Mouse (Mus musculus): ENCODE results near the gene Dennd2a. TPM values are rescaled to one million over a fixed set of nuclear protein-coding genes. Genes with fewer than 3 reads are reported as not detected.
A peak's percentile ranks its signal among the peaks of the same experiment; 100 is the strongest.

Gene Dennd2a
- total RNA-seq, 1 experiment, result 22.1 TPM

DNA sequence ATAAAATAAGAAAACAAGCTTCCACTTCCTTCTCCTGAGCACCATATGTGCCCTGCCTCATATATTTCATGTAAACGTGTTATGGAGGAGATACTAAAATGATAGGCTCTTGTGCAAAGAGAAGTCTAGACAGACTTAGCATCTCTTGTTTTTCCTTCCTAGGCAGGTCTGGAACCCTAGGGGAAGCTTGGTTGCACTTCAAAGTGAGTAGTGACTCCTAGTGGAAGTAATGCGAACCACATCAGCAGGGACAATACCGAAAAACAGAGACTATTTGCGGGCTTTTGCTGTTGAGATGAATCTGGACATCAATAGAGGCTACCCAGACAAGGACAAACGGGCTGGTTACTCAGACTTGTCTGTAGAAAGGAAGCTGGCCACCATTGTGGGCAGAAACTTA, 9.9 kb upstream of the Dennd2a start:
- Histone ChIP-seq H3K9ac (ENCODE audit: insufficient read depth, low read depth, low read length, poor library complexity, severe bottlenecking) (no peak overlapping the region), H3K36me3 (ENCODE audit: control insufficient read depth, insufficient read depth, low read length, poor library complexity, severe bottlenecking) (no peaks in the 10 kb centered on the region), H3K4me1 (ENCODE audit: control insufficient read depth in 2 of 2, insufficient read depth in 2 of 2, low read length in 2 of 2, poor library complexity in 1 of 2) (no peaks in the 10 kb centered on the region), H3K9me3 (ENCODE audit: control insufficient read depth, insufficient read depth, low read depth, low read length) (no peaks in the 10 kb centered on the region), H3K27ac (ENCODE audit: insufficient read depth, low read depth, low read length, poor library complexity, severe bottlenecking) (no peak overlapping the region), H3K4me3 (ENCODE audit: insufficient read depth in 1 of 2, low read depth in 1 of 2, low read length in 2 of 2, poor library complexity in 1 of 2, severe bottlenecking in 1 of 2) (no peak overlapping the region)
- peak; percentile 51 for DNase-seq (ENCODE audit: low read depth, low spot score)
- TF ChIP-seq CHD2 (IDR thresholded peaks at IDR 0.05; ENCODE audit: low read depth, low read length) (no peak), ZNF384 (IDR thresholded peaks at IDR 0.05; ENCODE audit: low read depth, low read length) (no peak), ZC3H11A (IDR thresholded peaks at IDR 0.05; ENCODE audit: borderline replicate concordance, low read depth, low read length) (peak; percentile 66; the same call in 1 of the 2 replicates), MAFK (IDR thresholded peaks at IDR 0.05; ENCODE audit: insufficient read depth, low read depth, low read length) (no peak)
- in situ Hi-C loops (cut with MboI; ENCODE audit: low sequenced_read_pairs in 2 of 2, unreplicated experiment in 2 of 2), result loop anchor here in 1 of 2 experiments (10.0 kb wide), 1 partner anchor 103 kb away; no protein-coding TSS in a partner anchor

DNA sequence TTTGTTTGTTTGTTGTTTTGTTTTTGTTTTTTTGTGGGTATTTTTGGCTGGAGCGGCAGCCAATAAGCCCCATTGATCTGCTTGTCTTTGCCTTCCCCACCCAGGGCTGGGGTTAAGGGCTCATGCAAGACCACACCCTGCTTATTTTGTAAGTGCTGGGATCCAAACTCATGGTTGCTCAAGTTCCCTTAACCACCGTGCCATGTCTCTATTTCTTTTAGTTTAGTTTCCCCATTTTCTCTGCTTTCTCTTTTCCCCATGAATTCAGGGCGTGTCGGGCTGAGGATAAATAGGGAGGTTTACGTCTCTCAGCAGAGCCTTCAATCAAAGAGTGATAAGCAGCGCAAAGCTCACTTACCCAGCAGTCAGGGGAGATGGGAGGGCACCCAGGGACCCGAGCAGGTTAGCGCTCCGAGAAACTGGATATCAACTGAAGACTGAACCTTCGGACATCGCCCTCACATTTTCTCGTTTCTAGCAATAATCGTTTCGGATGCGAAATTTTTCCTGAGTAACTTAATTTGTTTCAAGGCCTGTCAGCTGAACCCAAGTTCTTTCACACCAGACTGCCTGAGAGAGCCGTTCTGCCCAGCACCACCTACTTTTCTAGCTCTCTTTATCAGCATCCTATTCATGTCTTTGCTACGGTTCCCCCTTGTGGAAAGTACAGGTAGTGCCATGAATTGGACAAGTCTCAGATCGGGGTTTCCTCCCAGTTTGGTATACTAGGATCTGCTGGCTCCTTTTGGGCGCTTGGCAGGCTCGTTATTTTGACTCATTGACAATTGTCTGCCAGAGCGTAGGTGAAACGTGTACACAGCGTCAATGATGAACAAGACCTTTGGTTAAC, 4.7 kb upstream of the Dennd2a start:
- in situ Hi-C loops (cut with MboI; ENCODE audit: low sequenced_read_pairs in 2 of 2, unreplicated experiment in 2 of 2), result loop anchor here in 1 of 2 experiments (10.0 kb wide), 1 partner anchor 98 kb away; no protein-coding TSS in a partner anchor
- H3K27ac ChIP-seq (ENCODE audit: insufficient read depth, low read depth, low read length, poor library complexity, severe bottlenecking), result no peak overlapping the region
- TF ChIP-seq MAFK (IDR thresholded peaks at IDR 0.05; ENCODE audit: insufficient read depth, low read depth, low read length), result no peak
- TF ChIP-seq ZNF384 (IDR thresholded peaks at IDR 0.05; ENCODE audit: low read depth, low read length), result peak; percentile 49; the same call in 1 of the 2 replicates
- peak; percentile 73; the same call in 1 of the 2 replicates for TF ChIP-seq ZC3H11A (IDR thresholded peaks at IDR 0.05; ENCODE audit: borderline replicate concordance, low read depth, low read length)

DNA sequence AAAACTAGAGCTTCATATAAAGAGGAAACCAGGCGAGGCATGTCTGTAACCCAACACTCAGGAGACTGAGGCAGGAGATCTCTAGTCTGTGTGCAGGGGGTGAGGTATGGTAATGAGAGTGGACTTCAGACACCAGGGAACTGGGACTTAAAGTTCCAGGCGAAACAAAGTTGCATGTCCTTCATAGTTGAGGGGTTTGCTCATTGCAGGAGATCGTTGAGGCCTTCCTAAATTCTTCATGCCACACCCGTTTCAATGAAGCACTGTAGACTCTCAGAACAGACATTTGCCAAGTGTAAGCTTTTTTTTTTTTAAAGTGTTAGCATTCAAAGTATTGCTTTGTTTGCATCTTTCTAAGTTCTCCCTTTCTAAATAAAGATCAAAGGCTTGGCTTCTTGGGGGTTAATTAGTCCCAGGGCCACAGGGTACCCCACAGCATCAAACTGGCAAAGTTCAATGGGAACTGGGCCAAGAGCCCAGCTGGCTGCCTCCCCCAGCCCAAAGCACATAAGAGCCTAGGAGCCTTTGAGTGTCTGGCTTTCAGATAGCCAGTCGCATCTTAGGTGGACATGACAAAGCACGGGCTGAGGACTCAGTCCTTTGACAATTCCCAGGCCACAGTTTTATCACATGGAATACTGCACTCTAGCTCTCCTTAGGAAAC, 1.7 kb upstream of the Dennd2a start:
- no peak overlapping the region for H3K27ac ChIP-seq (ENCODE audit: insufficient read depth, low read depth, low read length, poor library complexity, severe bottlenecking)
- DNase-seq (ENCODE audit: low read depth, low spot score), result no peak
- no peak overlapping the region for H3K9ac ChIP-seq (ENCODE audit: insufficient read depth, low read depth, low read length, poor library complexity, severe bottlenecking)

More for the DNA sequence above, 4.7 kb upstream of the Dennd2a start:
- 0 out of 4 replicates have a peak, but pooled peaks cover 0 to 3% of the 10 kb centered on the region in 2 experiments for H3K4me1 ChIP-seq (ENCODE audit: control insufficient read depth in 2 of 2, insufficient read depth in 2 of 2, low read length in 2 of 2, poor library complexity in 1 of 2)
- DNase-seq (ENCODE audit: low read depth, low spot score), result peak; percentile 95
- peak overlapping the region; percentile 20 to 62; a peak in 3 of 4 replicates for H3K4me3 ChIP-seq (ENCODE audit: insufficient read depth in 1 of 2, low read depth in 1 of 2, low read length in 2 of 2, poor library complexity in 1 of 2, severe bottlenecking in 1 of 2)
- H3K36me3 ChIP-seq (ENCODE audit: control insufficient read depth, insufficient read depth, low read length, poor library complexity, severe bottlenecking), result no peaks in the 10 kb centered on the region
- no peaks in the 10 kb centered on the region for H3K9me3 ChIP-seq (ENCODE audit: control insufficient read depth, insufficient read depth, low read depth, low read length)
- 0 out of 2 replicates have a peak overlapping the region, but pooled peaks have one; percentile 3 for H3K9ac ChIP-seq (ENCODE audit: insufficient read depth, low read depth, low read length, poor library complexity, severe bottlenecking)

DNA sequence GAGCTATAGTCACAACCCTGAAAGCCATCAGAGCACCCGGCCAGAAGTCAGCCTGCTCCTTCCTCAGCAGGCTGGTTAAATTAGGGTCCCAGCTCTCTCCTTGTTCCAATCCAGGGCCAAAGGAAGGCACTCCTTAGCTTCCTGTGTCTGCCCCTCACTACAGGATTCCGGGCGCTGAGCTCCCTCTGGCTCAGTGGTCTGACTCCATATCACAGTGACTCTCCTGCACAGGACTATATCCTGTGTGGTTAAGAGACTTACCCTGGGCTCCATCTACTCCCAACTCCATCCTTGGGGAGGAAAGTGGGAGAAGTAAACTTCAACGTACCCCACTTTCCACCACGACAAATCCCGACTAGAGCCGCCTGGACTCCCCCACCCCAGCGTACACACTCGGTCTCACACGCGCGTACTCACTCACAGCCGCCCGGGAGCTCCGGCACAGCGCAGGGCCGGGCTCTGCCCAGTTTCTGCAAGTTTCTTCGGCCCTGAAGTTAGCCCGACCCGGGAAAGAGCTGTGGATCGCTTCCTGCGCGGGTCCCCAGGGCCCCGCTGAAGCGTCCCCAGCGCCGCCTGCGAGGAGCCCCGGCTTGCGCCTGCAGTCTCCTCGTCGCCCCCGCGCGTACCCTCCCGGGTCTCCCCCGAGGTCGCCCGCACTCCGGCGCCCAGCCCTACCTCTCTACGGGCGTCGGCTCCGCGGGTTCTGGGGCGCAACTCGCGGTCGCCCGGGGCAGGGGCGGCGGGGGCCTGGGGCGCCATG, 587 bp downstream of the Dennd2a start:
- no peak for DNase-seq (ENCODE audit: low read depth, low spot score)
- Histone ChIP-seq H3K9me3 (ENCODE audit: control insufficient read depth, insufficient read depth, low read depth, low read length) (no peaks in the 10 kb centered on the region), H3K36me3 (ENCODE audit: control insufficient read depth, insufficient read depth, low read length, poor library complexity, severe bottlenecking) (no peaks in the 10 kb centered on the region; the same call in 1 of the 2 replicates), H3K4me3 (ENCODE audit: insufficient read depth in 1 of 2, low read depth in 1 of 2, low read length in 2 of 2, poor library complexity in 1 of 2, severe bottlenecking in 1 of 2) (peak overlapping the region; percentile 83 to 90), H3K9ac (ENCODE audit: insufficient read depth, low read depth, low read length, poor library complexity, severe bottlenecking) (peak overlapping the region; percentile 89), H3K4me1 (ENCODE audit: control insufficient read depth in 2 of 2, insufficient read depth in 2 of 2, low read length in 2 of 2, poor library complexity in 1 of 2) (peaks cover 10 to 13% of the 10 kb centered on the region in 2 experiments; a peak in 3 of 4 replicates), H3K27ac (ENCODE audit: insufficient read depth, low read depth, low read length, poor library complexity, severe bottlenecking) (no peak overlapping the region; the same call in 1 of the 2 replicates)
- no peak for TF ChIP-seq ZNF384 (IDR thresholded peaks at IDR 0.05; ENCODE audit: low read depth, low read length)
- TF ChIP-seq HCFC1 (IDR thresholded peaks at IDR 0.05; ENCODE audit: borderline replicate concordance, insufficient read depth, low read length), result no peak
- TF ChIP-seq MAFK (IDR thresholded peaks at IDR 0.05; ENCODE audit: insufficient read depth, low read depth, low read length), result no peak
- TF ChIP-seq ZC3H11A (IDR thresholded peaks at IDR 0.05; ENCODE audit: borderline replicate concordance, low read depth, low read length), result no peak
- in situ Hi-C loops (cut with MboI; ENCODE audit: low sequenced_read_pairs in 2 of 2, unreplicated experiment in 2 of 2), result no loop called here

More for the DNA sequence above, 1.7 kb upstream of the Dennd2a start:
- Histone ChIP-seq H3K36me3 (ENCODE audit: control insufficient read depth, insufficient read depth, low read length, poor library complexity, severe bottlenecking) (no peaks in the 10 kb centered on the region; the same call in 1 of the 2 replicates), H3K9me3 (ENCODE audit: control insufficient read depth, insufficient read depth, low read depth, low read length) (no peaks in the 10 kb centered on the region), H3K4me3 (ENCODE audit: insufficient read depth in 1 of 2, low read depth in 1 of 2, low read length in 2 of 2, poor library complexity in 1 of 2, severe bottlenecking in 1 of 2) (no peak overlapping the region), H3K4me1 (ENCODE audit: control insufficient read depth in 2 of 2, insufficient read depth in 2 of 2, low read length in 2 of 2, poor library complexity in 1 of 2) (peaks cover 10 to 13% of the 10 kb centered on the region in 2 experiments; a peak in 3 of 4 replicates)
- in situ Hi-C loops (cut with MboI; ENCODE audit: low sequenced_read_pairs in 2 of 2, unreplicated experiment in 2 of 2), result no loop called here
- TF ChIP-seq CHD2 (IDR thresholded peaks at IDR 0.05; ENCODE audit: low read depth, low read length), result no peak
- no peak for TF ChIP-seq ZC3H11A (IDR thresholded peaks at IDR 0.05; ENCODE audit: borderline replicate concordance, low read depth, low read length)
- no peak for TF ChIP-seq HCFC1 (IDR thresholded peaks at IDR 0.05; ENCODE audit: borderline replicate concordance, insufficient read depth, low read length)
- TF ChIP-seq MAFK (IDR thresholded peaks at IDR 0.05; ENCODE audit: insufficient read depth, low read depth, low read length), result no peak
- TF ChIP-seq ZNF384 (IDR thresholded peaks at IDR 0.05; ENCODE audit: low read depth, low read length), result no peak
